Mouse (Mus musculus) myocyte (in vitro differentiated cells): ENCODE measurements around the gene Spint4. TPM values are rescaled to one million over a fixed set of nuclear protein-coding genes. Genes with fewer than 3 reads are reported as not detected.
A peak's percentile ranks its signal among the peaks of the same experiment; 100 is the strongest.

Experiments used
- H3K27me3 ChIP-seq: one replicate; pipeline ENCODE4 v1.6.1; 2011; ENCODE audit not compliant: control insufficient read depth, insufficient read depth, insufficient read length
- H3K36me3 ChIP-seq: one replicate; pipeline ENCODE4 v1.6.1; 2011; ENCODE audit not compliant: control insufficient read depth, insufficient read depth
- H3K4me2 ChIP-seq: one replicate; pipeline ENCODE4 v1.6.1; 2011; ENCODE audit warnings: low read depth, control low read depth
- H3K4me3 ChIP-seq: one replicate; pipeline ENCODE4 v1.5.1; 2011; ENCODE audit warnings: mild to moderate bottlenecking, control low read depth, moderate library complexity
- H3K79me2 ChIP-seq: one replicate; pipeline ENCODE4 v1.6.1; 2011; ENCODE audit not compliant: control insufficient read depth, insufficient read depth
- H3ac ChIP-seq: one replicate; pipeline ENCODE4 v1.6.1; 2011; ENCODE audit not compliant: control insufficient read depth, insufficient read length
- CEBPB ChIP-seq: IDR thresholded peaks from 2 replicates; pipeline ENCODE4 v1.6.1; 2011; ENCODE audit warnings: mild to moderate bottlenecking, moderate library complexity; ENCODE audit not compliant: poor library complexity, insufficient read depth, severe bottlenecking
- E2F4 ChIP-seq: IDR thresholded peaks from one replicate; pipeline ENCODE4 v1.6.1; 2011; ENCODE audit warnings: mild to moderate bottlenecking, control low read depth, moderate library complexity; ENCODE audit not compliant: insufficient read depth
- MAX ChIP-seq: IDR thresholded peaks from one replicate; pipeline ENCODE4 v1.6.1; 2011; ENCODE audit warnings: low read depth, mild to moderate bottlenecking, control low read depth
- MYOD1 ChIP-seq, 3 experiments: IDR thresholded peaks; one replicate each; pipeline ENCODE4 v1.6.1; 2011; ENCODE audit warnings: control low read depth in 2 of 3, low read depth in 2 of 3, mild to moderate bottlenecking in 2 of 3, moderate library complexity in 1 of 3; ENCODE audit not compliant: insufficient read length in 2 of 3, control insufficient read depth in 1 of 3
- MYOG ChIP-seq, 3 experiments: IDR thresholded peaks; one replicate each; pipeline ENCODE4 v1.6.1; 2011; ENCODE audit warnings: control low read depth in 2 of 3, low read depth in 2 of 3, mild to moderate bottlenecking in 2 of 3; ENCODE audit not compliant: insufficient read length in 2 of 3, control insufficient read depth in 1 of 3, insufficient read depth in 1 of 3
- POLR2A ChIP-seq: IDR thresholded peaks from one replicate; pipeline ENCODE4 v1.6.1; 2011; ENCODE audit warnings: low read depth, mild to moderate bottlenecking, control low read depth, moderate library complexity; ENCODE audit not compliant: insufficient read length
- POLR2AphosphoS2 ChIP-seq: IDR thresholded peaks from one replicate; pipeline ENCODE4 v1.6.1; 2011; ENCODE audit warnings: low read depth, control low read depth; ENCODE audit not compliant: insufficient read length
- REST ChIP-seq: IDR thresholded peaks from one replicate; pipeline ENCODE4 v1.6.1; 2011; ENCODE audit warnings: mild to moderate bottlenecking, control low read depth, moderate library complexity; ENCODE audit not compliant: insufficient read depth, insufficient read length
- SRF ChIP-seq: IDR thresholded peaks from one replicate; pipeline ENCODE4 v1.6.1; 2011; ENCODE audit warnings: low read depth; ENCODE audit not compliant: control insufficient read depth, insufficient read length
- TCF12 ChIP-seq: IDR thresholded peaks from one replicate; pipeline ENCODE4 v1.6.1; 2011; ENCODE audit warnings: mild to moderate bottlenecking, control low read depth; ENCODE audit not compliant: poor library complexity, insufficient read depth, severe bottlenecking
- TCF3 ChIP-seq: IDR thresholded peaks from one replicate; pipeline ENCODE4 v1.6.1; 2011; ENCODE audit warnings: low read depth, control low read depth; ENCODE audit not compliant: insufficient read length
- USF1 ChIP-seq: IDR thresholded peaks from one replicate; pipeline ENCODE4 v1.6.1; 2011; ENCODE audit warnings: low read depth, mild to moderate bottlenecking, control low read depth, moderate library complexity
- polyA plus RNA-seq: library from polyadenylated mRNA; unstranded; fragments of >200 nt; fragmentation: generic; extraction: Trizol; gene quantifications from one replicate; pipeline ENCODE4 v1.2.1, GENCODE M21; 2012; ENCODE audit warnings: missing spikeins

The Spint4 gene
- polyA plus RNA-seq, 1 experiment, result not detected

DNA sequence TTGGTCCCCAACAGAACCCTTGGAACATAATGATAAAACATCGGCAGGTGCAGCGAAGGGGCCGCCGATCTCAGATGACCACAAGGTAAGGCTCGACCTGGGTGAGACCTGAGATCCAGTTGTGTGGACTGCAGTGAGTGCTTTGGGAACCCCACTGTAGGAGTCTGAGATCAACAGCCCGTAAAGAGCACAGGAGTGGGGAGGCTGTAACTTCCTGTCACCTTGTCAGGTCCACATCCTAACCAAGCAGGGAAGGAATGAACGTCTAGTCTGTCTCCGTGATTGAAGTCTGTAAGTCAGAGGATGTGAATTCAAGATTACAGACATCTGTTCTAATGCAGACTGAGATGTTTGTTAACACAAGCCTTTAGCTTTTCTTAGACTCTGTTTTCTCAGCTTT, 48.4 kb downstream of the Spint4 start:
- peaks cover 9% of the 10 kb centered on the region for H3K36me3 ChIP-seq
- peak overlapping the region; percentile 100 for H3K4me2 ChIP-seq

DNA sequence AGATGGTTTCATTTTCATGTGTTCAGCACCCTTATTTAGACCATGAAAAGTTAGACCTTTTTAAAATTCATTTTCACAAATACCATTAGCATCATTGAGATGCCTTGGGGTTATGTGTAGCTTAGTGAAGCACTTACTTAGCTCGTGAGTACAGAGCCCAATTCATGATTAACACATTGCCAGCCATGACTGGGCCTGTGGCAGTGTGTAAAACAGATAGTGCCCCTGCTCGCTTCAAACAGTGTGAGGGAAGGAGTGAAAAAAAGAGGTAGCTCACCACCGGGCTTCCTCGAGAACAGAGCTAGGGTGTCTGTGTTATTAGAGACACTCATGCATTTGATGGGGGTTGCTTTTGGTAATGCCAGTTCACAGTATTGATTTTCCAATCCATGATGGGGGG, 49.9 kb downstream of the Spint4 start:
- TF ChIP-seq POLR2A (no peak), TCF12 (no peak), E2F4 (no peak), TCF3 (no peak), MAX (no peak), CEBPB (no peak), REST (no peak), MYOD1 (IDR thresholded peaks at IDR 0.05; ENCODE audit: control insufficient read depth in 1 of 3, insufficient read length in 2 of 3, low read depth in 2 of 3) (no peak), USF1 (no peak), POLR2AphosphoS2 (no peak), SRF (no peak), MYOG (IDR thresholded peaks at IDR 0.05; ENCODE audit: control insufficient read depth in 1 of 3, insufficient read depth in 1 of 3, insufficient read length in 2 of 3, low read depth in 2 of 3) (no peak)
- peaks cover 41% of the 10 kb centered on the region for H3K79me2 ChIP-seq
- no peaks in the 10 kb centered on the region for H3K27me3 ChIP-seq
- H3K36me3 ChIP-seq, result peaks cover 19% of the 10 kb centered on the region
- no peak overlapping the region for H3ac ChIP-seq
- H3K4me2 ChIP-seq, result peak overlapping the region; percentile 38
- no peak overlapping the region for H3K4me3 ChIP-seq

More for the DNA sequence above, 48.4 kb downstream of the Spint4 start:
- Histone ChIP-seq H3K4me3 (peak overlapping the region; percentile 79), H3K27me3 (no peaks in the 10 kb centered on the region), H3K79me2 (peaks cover 41% of the 10 kb centered on the region), H3ac (peak overlapping the region; percentile 77)
- no peak for TF ChIP-seq MYOG (IDR thresholded peaks at IDR 0.05; ENCODE audit: control insufficient read depth in 1 of 3, insufficient read depth in 1 of 3, insufficient read length in 2 of 3, low read depth in 2 of 3)
- no peak for TF ChIP-seq MAX
- TF ChIP-seq REST, result no peak
- no peak for TF ChIP-seq TCF12
- TF ChIP-seq TCF3, result no peak
- TF ChIP-seq POLR2AphosphoS2, result no peak
- no peak for TF ChIP-seq CEBPB
- TF ChIP-seq SRF, result no peak
- no peak for TF ChIP-seq POLR2A
- no peak for TF ChIP-seq E2F4
- no peak for TF ChIP-seq MYOD1 (IDR thresholded peaks at IDR 0.05; ENCODE audit: control insufficient read depth in 1 of 3, insufficient read length in 2 of 3, low read depth in 2 of 3)
- TF ChIP-seq USF1, result no peak

DNA sequence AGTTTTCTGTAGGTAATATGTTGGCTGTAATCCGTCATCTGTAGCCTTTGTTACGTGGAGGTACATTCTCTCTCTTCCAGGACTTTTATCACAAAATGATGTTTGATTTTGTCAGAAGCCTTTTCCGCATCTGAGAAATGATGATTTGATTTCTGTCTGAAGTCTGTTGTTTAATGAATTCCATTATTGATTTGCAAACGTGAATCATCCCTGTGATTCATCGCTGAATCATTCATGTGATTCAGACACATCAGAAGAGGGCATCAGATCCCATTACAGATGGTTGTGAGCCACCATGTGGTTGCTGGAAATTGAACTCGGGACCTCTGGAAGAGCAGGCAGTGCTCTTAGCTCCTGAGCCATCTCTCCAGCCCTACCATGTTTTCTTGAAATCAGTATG, 50.7 kb downstream of the Spint4 start:
- Histone ChIP-seq H3ac (no peak overlapping the region), H3K27me3 (no peaks in the 10 kb centered on the region), H3K36me3 (peaks cover 25% of the 10 kb centered on the region), H3K79me2 (peaks cover 41% of the 10 kb centered on the region), H3K4me2 (peak overlapping the region; percentile 38), H3K4me3 (no peak overlapping the region)
- TF ChIP-seq CEBPB (no peak), MAX (no peak), TCF3 (no peak), POLR2AphosphoS2 (no peak), E2F4 (no peak), POLR2A (no peak), SRF (no peak), REST (no peak), MYOG (IDR thresholded peaks at IDR 0.05; ENCODE audit: control insufficient read depth in 1 of 3, insufficient read depth in 1 of 3, insufficient read length in 2 of 3, low read depth in 2 of 3) (no peak)

Other genes starting within 250 kb of the Spint4 start
- gene Sys1, start 241.5 kb upstream of the Spint4 start, polyA plus RNA-seq, result 47.6 TPM
- gene Gm20458, start 237.5 kb upstream of the Spint4 start, polyA plus RNA-seq, result 31.6 TPM
- gene Trp53tg5, start 224.8 kb upstream of the Spint4 start, polyA plus RNA-seq, result not detected
- 16.4 TPM for gene Dbndd2, start 212.4 kb upstream of the Spint4 start, polyA plus RNA-seq
- gene Pigt, start 201.0 kb upstream of the Spint4 start, polyA plus RNA-seq, result 79.2 TPM
- gene Wfdc2, start 136.1 kb upstream of the Spint4 start, polyA plus RNA-seq, result not detected
- not detected for gene Spint3, start 125.0 kb upstream of the Spint4 start, polyA plus RNA-seq
- not detected for gene Wfdc6a, start 113.1 kb upstream of the Spint4 start, polyA plus RNA-seq
- not detected for gene Eppin, start 104.9 kb upstream of the Spint4 start, polyA plus RNA-seq
- not detected for gene Wfdc6b, start 85.0 kb upstream of the Spint4 start, polyA plus RNA-seq
- not detected for gene Wfdc8, start 84.9 kb upstream of the Spint4 start, polyA plus RNA-seq
- gene Wfdc16, start 59.7 kb upstream of the Spint4 start, polyA plus RNA-seq, result not detected
- gene Wfdc10, start 42.5 kb upstream of the Spint4 start, polyA plus RNA-seq, result not detected
- gene Wfdc9, start 41.9 kb upstream of the Spint4 start, polyA plus RNA-seq, result not detected
- not detected for gene Wfdc11, start 24.4 kb upstream of the Spint4 start, polyA plus RNA-seq
- gene Wfdc13, start 13.4 kb upstream of the Spint4 start, polyA plus RNA-seq, result 0.04 TPM
- not detected for gene Spint5, start 16.8 kb downstream of the Spint4 start, polyA plus RNA-seq
- 0.41 TPM for gene Wfdc3, start 47.4 kb downstream of the Spint4 start, polyA plus RNA-seq
- gene Dnttip1, start 47.5 kb downstream of the Spint4 start, polyA plus RNA-seq, result 63.0 TPM
- 103 TPM for gene Ube2c, start 71.4 kb downstream of the Spint4 start, polyA plus RNA-seq
- gene Tnnc2, start 81.5 kb downstream of the Spint4 start, polyA plus RNA-seq, result 3,985 TPM
- 29.5 TPM for gene Snx21, start 87.3 kb downstream of the Spint4 start, polyA plus RNA-seq
- gene Acot8, start 106.4 kb downstream of the Spint4 start, polyA plus RNA-seq, result 24.5 TPM
- gene Zswim3, start 106.6 kb downstream of the Spint4 start, polyA plus RNA-seq, result 3.3 TPM
- gene Zswim1, start 124.2 kb downstream of the Spint4 start, polyA plus RNA-seq, result 13.3 TPM
- 0.40 TPM for gene Spata25, start 130.0 kb downstream of the Spint4 start, polyA plus RNA-seq
- 202 TPM for gene Ctsa, start 134.4 kb downstream of the Spint4 start, polyA plus RNA-seq
- gene Neurl2, start 135.0 kb downstream of the Spint4 start, polyA plus RNA-seq, result 23.5 TPM
- 117 TPM for gene Pltp, start 159.2 kb downstream of the Spint4 start, polyA plus RNA-seq
- gene Pcif1, start 180.8 kb downstream of the Spint4 start, polyA plus RNA-seq, result 43.2 TPM
- 11.1 TPM for gene Zfp335, start 213.3 kb downstream of the Spint4 start, polyA plus RNA-seq
- gene Mmp9, start 242.3 kb downstream of the Spint4 start, polyA plus RNA-seq, result 1.7 TPM